Mouse (Mus musculus): ENCODE data around the gene Fam69a. TPM values are rescaled to one million over a fixed set of nuclear protein-coding genes. Genes with fewer than 3 reads are reported as not detected.
"Not testable (repeated sequence)": the region's sequence is repeated elsewhere in the genome, so short reads cannot be mapped to it uniquely, and the experiment has no call there.

Gene Fam69a
- total and polyA plus RNA-seq, 2 experiments from 2014 or later, result 16.2 to 77.4 TPM

DNA sequence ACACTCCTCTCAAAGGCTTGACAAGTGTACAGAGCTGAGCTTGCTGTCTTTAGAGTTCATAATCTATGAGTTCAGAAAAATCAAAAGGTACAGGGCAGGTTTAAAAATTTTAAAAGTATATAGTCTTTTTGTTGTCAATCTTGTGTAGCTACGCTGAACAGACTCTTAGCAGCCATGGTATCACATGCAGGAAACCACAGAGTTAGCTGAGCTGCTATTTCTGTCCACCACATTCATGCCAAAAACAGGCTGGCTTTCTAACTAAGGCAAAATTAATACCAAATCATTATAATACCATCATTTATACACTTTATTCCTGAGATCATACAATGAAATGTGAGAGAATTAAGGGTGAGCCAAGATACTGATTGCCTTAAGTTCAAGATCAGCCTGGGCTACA lies 40.4 kb downstream of the Fam69a start:
- Histone ChIP-seq H3K27me3 (ENCODE audit: insufficient read depth, low read length) (no peaks in the 10 kb centered on the region), H3K4me1 (ENCODE audit: insufficient read depth, low read length) (no peaks in the 10 kb centered on the region), H3K27ac (ENCODE audit: low read depth, low read length) (no peak overlapping the region), H3K36me3 (ENCODE audit: insufficient read depth, low read length) (no peaks in the 10 kb centered on the region), H3K9me3 (ENCODE audit: low read length) (no peaks in the 10 kb centered on the region), H3K9ac (replicated peaks; ENCODE audit: low read length, poor library complexity, severe bottlenecking) (no peak overlapping the region), H3K4me2 (ENCODE audit: low read depth, low read length, poor library complexity, severe bottlenecking) (no peak overlapping the region), H3K4me3 (ENCODE audit: low read depth, low read length) (no peak overlapping the region)
- no peak for TF ChIP-seq CTCF (IDR thresholded peaks at IDR 0.05)
- ATAC-seq (ENCODE audit: low FRiP score) (no peak), DNase-seq (ENCODE audit: low spot score) (no peak)
- WGBS, result 88% methylated on average over 1 of the region's 1 CpGs

DNA sequence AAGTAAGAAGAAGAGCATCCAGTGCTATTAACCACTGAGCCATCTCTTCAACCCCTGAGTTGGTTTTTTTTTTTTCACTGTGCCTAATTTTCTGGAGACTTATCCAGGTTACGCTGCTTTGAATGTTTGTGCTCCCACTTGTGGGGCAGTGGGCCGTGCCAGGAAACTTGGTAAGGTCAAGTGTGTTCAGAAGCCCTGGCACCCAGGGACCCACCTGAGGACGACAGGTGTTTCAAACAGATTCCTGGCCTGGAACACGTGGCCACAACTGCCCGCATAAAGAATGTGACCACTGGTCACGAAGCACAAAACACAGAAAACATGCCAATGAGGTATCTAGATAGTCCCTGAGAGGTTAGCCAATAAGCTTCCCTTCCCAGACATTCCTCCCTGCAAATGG lies 43.4 kb downstream of the Fam69a start:
- Histone ChIP-seq H3K27me3 (ENCODE audit: insufficient read depth, low read length) (no peaks in the 10 kb centered on the region), H3K9me3 (ENCODE audit: low read length) (no peaks in the 10 kb centered on the region), H3K4me2 (ENCODE audit: low read depth, low read length, poor library complexity, severe bottlenecking) (no peak overlapping the region), H3K36me3 (ENCODE audit: insufficient read depth, low read length) (no peaks in the 10 kb centered on the region), H3K9ac (replicated peaks; ENCODE audit: low read length, poor library complexity, severe bottlenecking) (no peak overlapping the region), H3K4me1 (ENCODE audit: insufficient read depth, low read length) (no peaks in the 10 kb centered on the region), H3K27ac (ENCODE audit: low read depth, low read length) (no peak overlapping the region), H3K4me3 (ENCODE audit: low read depth, low read length) (no peak overlapping the region)
- 88% methylated on average over 6 of the region's 6 CpGs for WGBS
- DNase-seq (ENCODE audit: low spot score) (no peak), ATAC-seq (ENCODE audit: low FRiP score) (no peak)
- TF ChIP-seq CTCF (IDR thresholded peaks at IDR 0.05), result no peak

DNA sequence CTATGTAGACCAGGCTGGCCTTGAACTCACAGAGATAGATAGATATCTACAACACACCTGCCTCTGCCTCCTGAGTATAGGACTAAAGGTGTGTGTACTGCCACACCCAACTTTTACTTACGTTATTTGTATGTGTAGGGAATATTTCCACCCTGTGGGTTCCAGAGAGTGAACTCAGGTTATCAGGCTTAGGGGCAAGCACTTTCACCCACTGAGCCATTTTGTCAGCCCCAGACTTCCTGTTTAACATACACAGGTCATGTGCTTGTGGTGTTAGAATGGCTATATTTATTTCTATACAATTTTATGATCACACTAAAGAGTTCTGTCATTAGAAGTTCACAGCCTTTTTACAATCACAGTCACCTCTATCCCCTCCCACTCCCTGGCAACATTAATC lies 43.9 kb downstream of the Fam69a start:
- Histone ChIP-seq H3K9me3 (ENCODE audit: low read length) (no peaks in the 10 kb centered on the region), H3K27me3 (ENCODE audit: insufficient read depth, low read length) (no peaks in the 10 kb centered on the region), H3K4me1 (ENCODE audit: insufficient read depth, low read length) (no peaks in the 10 kb centered on the region), H3K36me3 (ENCODE audit: insufficient read depth, low read length) (no peaks in the 10 kb centered on the region), H3K4me3 (ENCODE audit: low read depth, low read length) (no peak overlapping the region), H3K9ac (replicated peaks; ENCODE audit: low read length, poor library complexity, severe bottlenecking) (no peak overlapping the region), H3K4me2 (ENCODE audit: low read depth, low read length, poor library complexity, severe bottlenecking) (no peak overlapping the region), H3K27ac (ENCODE audit: low read depth, low read length) (no peak overlapping the region)
- no peak for ATAC-seq (ENCODE audit: low FRiP score)
- no peak for DNase-seq (ENCODE audit: low spot score)
- TF ChIP-seq CTCF (IDR thresholded peaks at IDR 0.05), result no peak
- 97% methylated on average over 1 of the region's 1 CpGs for WGBS

DNA sequence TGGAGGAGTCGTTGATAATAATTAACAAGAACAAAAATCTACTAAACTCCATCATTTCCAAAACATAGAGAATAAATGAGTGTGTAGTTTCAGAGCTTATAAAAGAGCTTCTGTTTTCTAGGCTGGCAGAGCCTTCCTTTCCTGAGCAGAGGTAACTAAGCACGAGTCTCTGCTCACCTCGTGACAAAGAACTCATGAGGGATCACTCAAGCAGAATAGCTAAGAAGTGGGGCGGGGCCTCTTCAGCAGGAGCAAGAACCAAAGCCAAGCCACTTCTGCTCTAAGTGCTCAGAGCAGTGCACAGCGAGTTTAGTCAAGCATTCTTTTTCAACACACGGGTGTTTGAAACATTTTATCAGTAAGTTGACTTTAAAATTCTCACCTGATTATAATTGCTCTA lies 45.7 kb downstream of the Fam69a start:
- Histone ChIP-seq H3K9me3 (ENCODE audit: low read length) (no peaks in the 10 kb centered on the region), H3K27ac (ENCODE audit: low read depth, low read length) (no peak overlapping the region), H3K9ac (replicated peaks; ENCODE audit: low read length, poor library complexity, severe bottlenecking) (no peak overlapping the region), H3K4me2 (ENCODE audit: low read depth, low read length, poor library complexity, severe bottlenecking) (no peak overlapping the region), H3K36me3 (ENCODE audit: insufficient read depth, low read length) (no peaks in the 10 kb centered on the region), H3K4me3 (ENCODE audit: low read depth, low read length) (no peak overlapping the region), H3K4me1 (ENCODE audit: insufficient read depth, low read length) (no peaks in the 10 kb centered on the region), H3K27me3 (ENCODE audit: insufficient read depth, low read length) (no peaks in the 10 kb centered on the region)
- ATAC-seq (ENCODE audit: low FRiP score) (no peak), DNase-seq (ENCODE audit: low spot score) (no peak)
- no peak for TF ChIP-seq CTCF (IDR thresholded peaks at IDR 0.05)
- WGBS, result 45% methylated on average over 6 of the region's 6 CpGs

DNA sequence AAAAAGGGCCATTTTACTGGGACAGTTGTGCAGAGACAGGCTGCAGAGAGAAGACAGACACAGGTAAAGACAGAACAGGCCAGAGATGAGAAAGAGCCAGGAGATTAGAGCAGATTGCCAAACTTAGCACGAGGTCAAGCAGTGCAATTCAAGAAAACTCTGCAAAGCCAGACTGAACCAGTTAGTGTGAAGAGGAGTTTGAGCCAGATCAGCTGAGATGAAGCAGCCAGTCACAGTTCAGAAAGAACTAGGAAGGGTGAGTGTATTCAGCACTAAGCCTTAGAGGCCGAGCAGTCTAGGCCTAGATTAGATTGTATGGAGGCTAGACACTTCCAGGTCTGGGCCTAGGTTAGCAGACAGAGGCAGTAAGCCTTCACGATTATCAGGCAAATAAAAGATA lies 47.2 kb downstream of the Fam69a start:
- Histone ChIP-seq H3K36me3 (ENCODE audit: insufficient read depth, low read length) (no peaks in the 10 kb centered on the region), H3K27ac (ENCODE audit: low read depth, low read length) (no peak overlapping the region), H3K27me3 (ENCODE audit: insufficient read depth, low read length) (no peaks in the 10 kb centered on the region), H3K9ac (replicated peaks; ENCODE audit: low read length, poor library complexity, severe bottlenecking) (no peak overlapping the region), H3K4me3 (ENCODE audit: low read depth, low read length) (no peak overlapping the region), H3K9me3 (ENCODE audit: low read length) (no peaks in the 10 kb centered on the region), H3K4me2 (ENCODE audit: low read depth, low read length, poor library complexity, severe bottlenecking) (no peak overlapping the region), H3K4me1 (ENCODE audit: insufficient read depth, low read length) (no peaks in the 10 kb centered on the region)
- WGBS, result 72% methylated on average over 3 of the region's 3 CpGs
- DNase-seq (ENCODE audit: low spot score) (no peak), ATAC-seq (ENCODE audit: low FRiP score) (no peak)
- no peak for TF ChIP-seq CTCF (IDR thresholded peaks at IDR 0.05)

DNA sequence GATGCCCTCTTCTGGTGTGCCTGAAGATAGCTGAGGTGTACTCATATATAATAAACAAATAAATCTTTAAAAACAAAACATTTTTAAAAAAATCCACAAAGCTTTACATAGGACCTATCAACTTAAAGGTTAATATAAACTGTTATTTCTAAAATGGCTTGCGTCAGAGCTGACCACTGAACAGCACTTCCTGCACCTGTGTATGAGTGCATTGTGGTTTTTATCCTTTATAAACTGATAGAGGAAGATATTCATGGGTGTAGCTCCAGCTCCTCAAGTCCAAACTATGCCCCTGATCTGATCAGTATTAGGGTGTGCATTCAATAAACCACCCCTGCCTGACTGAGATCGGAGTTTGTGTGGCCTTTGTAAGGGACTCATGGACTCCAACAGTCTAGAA lies 48.0 kb downstream of the Fam69a start:
- no peak overlapping the region for H3K4me2 ChIP-seq (ENCODE audit: low read depth, low read length, poor library complexity, severe bottlenecking)
- WGBS, result 95% methylated on average over 2 of the region's 2 CpGs
- ATAC-seq (ENCODE audit: low FRiP score) (no peak), DNase-seq (ENCODE audit: low spot score) (no peak)
- no peaks in the 10 kb centered on the region for H3K9me3 ChIP-seq (ENCODE audit: low read length)
- no peak for TF ChIP-seq CTCF (IDR thresholded peaks at IDR 0.05)
- no peak overlapping the region for H3K4me3 ChIP-seq (ENCODE audit: low read depth, low read length)
- no peaks in the 10 kb centered on the region for H3K36me3 ChIP-seq (ENCODE audit: insufficient read depth, low read length)
- no peak overlapping the region for H3K9ac ChIP-seq (replicated peaks; ENCODE audit: low read length, poor library complexity, severe bottlenecking)
- H3K27me3 ChIP-seq (ENCODE audit: insufficient read depth, low read length), result no peaks in the 10 kb centered on the region
- H3K27ac ChIP-seq (ENCODE audit: low read depth, low read length), result no peak overlapping the region
- no peaks in the 10 kb centered on the region for H3K4me1 ChIP-seq (ENCODE audit: insufficient read depth, low read length)

DNA sequence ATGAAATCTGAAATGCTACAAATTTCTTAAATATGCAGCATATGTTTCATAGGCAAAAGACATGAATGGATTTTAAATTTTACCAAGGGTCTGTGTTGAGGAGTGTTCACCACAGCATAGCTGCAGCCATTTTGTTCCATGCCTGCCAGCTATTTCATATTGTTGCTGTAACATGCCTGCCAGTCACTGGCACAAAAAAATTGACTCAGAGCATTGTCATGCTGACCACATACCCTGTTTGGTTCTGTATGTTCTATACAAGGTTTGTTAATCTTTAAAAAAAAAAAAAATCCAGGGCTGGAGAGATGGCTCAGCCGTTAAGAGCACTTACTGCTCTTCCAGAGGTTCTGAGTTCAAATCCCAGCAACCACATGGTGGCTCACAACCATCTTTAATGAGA lies 48.4 kb downstream of the Fam69a start:
- H3K27ac ChIP-seq (ENCODE audit: low read depth, low read length); H3K27me3 ChIP-seq (ENCODE audit: insufficient read depth, low read length); H3K9me3 ChIP-seq (ENCODE audit: low read length); H3K4me1 ChIP-seq (ENCODE audit: insufficient read depth, low read length); H3K4me2 ChIP-seq (ENCODE audit: low read depth, low read length, poor library complexity, severe bottlenecking); H3K4me3 ChIP-seq (ENCODE audit: low read depth, low read length); H3K9ac ChIP-seq (replicated peaks; ENCODE audit: low read length, poor library complexity, severe bottlenecking); DNase-seq (ENCODE audit: low spot score); ATAC-seq (ENCODE audit: low FRiP score); H3K36me3 ChIP-seq (ENCODE audit: insufficient read depth, low read length): not testable (repeated sequence)
- 54% methylated on average over 1 of the region's 1 CpGs for WGBS
